Mouse (Mus musculus): ENCODE data around the gene Cdsn. TPM values are rescaled to one million over a fixed set of nuclear protein-coding genes. Genes with fewer than 3 reads are reported as not detected.
"Not testable (repeated sequence)": the region's sequence is repeated elsewhere in the genome, so short reads cannot be mapped to it uniquely, and the experiment has no call there.

Gene Cdsn
- polyA plus RNA-seq, 1 experiment from 2014 or later, result 0.08 TPM

GRCm38 (mm10) chr17:35508279-35508678, 43.6 kb upstream of the Cdsn start:
- peak; percentile 60 for DNase-seq (ENCODE audit: low spot score, missing footprints)
- H3K36me3 ChIP-seq (ENCODE audit: control insufficient read depth, insufficient read depth, low read length); H3K4me1 ChIP-seq (ENCODE audit: control insufficient read depth, insufficient read depth, low read length); H3K9ac ChIP-seq (ENCODE audit: low read length); H3K4me2 ChIP-seq; ATAC-seq (ENCODE audit: low FRiP score); H3K9me3 ChIP-seq (ENCODE audit: control insufficient read depth, low read length); H3K27ac ChIP-seq (ENCODE audit: low read depth, low read length); H3K4me3 ChIP-seq (ENCODE audit: low read depth, low read length): not testable (repeated sequence)
- WGBS, result 54% methylated on average over 5 of the region's 5 CpGs
- H3K27me3 ChIP-seq (ENCODE audit: control insufficient read depth, insufficient read depth, low read length), result peaks cover 28% of the 10 kb centered on the region

GRCm38 (mm10) chr17:35509284-35509683, 42.6 kb upstream of the Cdsn start:
- Histone ChIP-seq H3K36me3 (ENCODE audit: control insufficient read depth, insufficient read depth, low read length) (no peaks in the 10 kb centered on the region), H3K4me3 (ENCODE audit: low read depth, low read length) (no peak overlapping the region), H3K9me3 (ENCODE audit: control insufficient read depth, low read length) (no peaks in the 10 kb centered on the region), H3K27me3 (ENCODE audit: control insufficient read depth, insufficient read depth, low read length) (peaks cover 28% of the 10 kb centered on the region), H3K4me1 (ENCODE audit: control insufficient read depth, insufficient read depth, low read length) (peaks cover 4% of the 10 kb centered on the region; the same call in 1 of the 2 replicates), H3K9ac (ENCODE audit: low read length) (no peak overlapping the region), H3K4me2 (no peak overlapping the region), H3K27ac (ENCODE audit: low read depth, low read length) (no peak overlapping the region)
- 47% methylated on average over 8 of the region's 8 CpGs for WGBS
- DNase-seq (ENCODE audit: low spot score, missing footprints), result no peak
- ATAC-seq (ENCODE audit: low FRiP score), result no peak

GRCm38 (mm10) chr17:35512916-35513626, 38.9 kb upstream of the Cdsn start:
- WGBS, result 91% methylated on average over 7 of the region's 7 CpGs
- ATAC-seq (ENCODE audit: low FRiP score), result no peak
- peak; percentile 17 for DNase-seq (ENCODE audit: low spot score, missing footprints)

GRCm38 (mm10) chr17:35513886-35514285, 38.0 kb upstream of the Cdsn start:
- no peaks in the 10 kb centered on the region for H3K27me3 ChIP-seq (ENCODE audit: control insufficient read depth, insufficient read depth, low read length)
- ATAC-seq (ENCODE audit: low FRiP score) (no peak), DNase-seq (ENCODE audit: low spot score, missing footprints) (peak; percentile 97)
- no peaks in the 10 kb centered on the region for H3K36me3 ChIP-seq (ENCODE audit: control insufficient read depth, insufficient read depth, low read length)
- WGBS, result 11% methylated on average over 2 of the region's 2 CpGs
- no peak overlapping the region for H3K4me2 ChIP-seq
- H3K9ac ChIP-seq (ENCODE audit: low read length), result no peak overlapping the region
- H3K27ac ChIP-seq (ENCODE audit: low read depth, low read length), result no peak overlapping the region
- peaks cover 23% of the 10 kb centered on the region for H3K4me1 ChIP-seq (ENCODE audit: control insufficient read depth, insufficient read depth, low read length)
- no peaks in the 10 kb centered on the region for H3K9me3 ChIP-seq (ENCODE audit: control insufficient read depth, low read length)
- no peak overlapping the region for H3K4me3 ChIP-seq (ENCODE audit: low read depth, low read length)

More at GRCm38 (mm10) chr17:35512916-35513626, 38.9 kb upstream of the Cdsn start:
- Histone ChIP-seq H3K4me1 (ENCODE audit: control insufficient read depth, insufficient read depth, low read length) (peaks cover 23% of the 10 kb centered on the region), H3K27me3 (ENCODE audit: control insufficient read depth, insufficient read depth, low read length) (peaks cover under 1% of the 10 kb centered on the region; the same call in 1 of the 2 replicates), H3K36me3 (ENCODE audit: control insufficient read depth, insufficient read depth, low read length) (no peaks in the 10 kb centered on the region), H3K4me2 (no peak overlapping the region), H3K4me3 (ENCODE audit: low read depth, low read length) (no peak overlapping the region), H3K27ac (ENCODE audit: low read depth, low read length) (no peak overlapping the region), H3K9me3 (ENCODE audit: control insufficient read depth, low read length) (no peaks in the 10 kb centered on the region), H3K9ac (ENCODE audit: low read length) (no peak overlapping the region)

- Histone ChIP-seq H3K4me1 (ENCODE audit: control insufficient read depth, insufficient read depth, low read length) (peaks cover 23% of the 10 kb centered on the region), H3K4me2 (peak overlapping the region; percentile 78), H3K27ac (ENCODE audit: low read depth, low read length) (no peak overlapping the region), H3K9ac (ENCODE audit: low read length) (peak overlapping the region; percentile 45), H3K9me3 (ENCODE audit: control insufficient read depth, low read length) (no peaks in the 10 kb centered on the region), H3K27me3 (ENCODE audit: control insufficient read depth, insufficient read depth, low read length) (no peaks in the 10 kb centered on the region), H3K4me3 (ENCODE audit: low read depth, low read length) (no peak overlapping the region), H3K36me3 (ENCODE audit: control insufficient read depth, insufficient read depth, low read length) (no peaks in the 10 kb centered on the region)
- WGBS, result 52% methylated on average over 6 of the region's 6 CpGs
- ATAC-seq (ENCODE audit: low FRiP score), result no peak
- DNase-seq (ENCODE audit: low spot score, missing footprints), result peak; percentile 80
Observed at GRCm38 (mm10) chr17:35514756-35515155, 37.2 kb upstream of the Cdsn start.

GRCm38 (mm10) chr17:35515911-35516640, 35.9 kb upstream of the Cdsn start:
- DNase-seq (ENCODE audit: low spot score, missing footprints) (peak; percentile 83), ATAC-seq (ENCODE audit: low FRiP score) (peak; percentile 36; the same call in 1 of the 2 replicates)
- Histone ChIP-seq H3K9me3 (ENCODE audit: control insufficient read depth, low read length) (no peaks in the 10 kb centered on the region), H3K4me2 (peak overlapping the region; percentile 78), H3K9ac (ENCODE audit: low read length) (peak overlapping the region; percentile 65), H3K4me1 (ENCODE audit: control insufficient read depth, insufficient read depth, low read length) (peaks cover 23% of the 10 kb centered on the region), H3K36me3 (ENCODE audit: control insufficient read depth, insufficient read depth, low read length) (no peaks in the 10 kb centered on the region), H3K4me3 (ENCODE audit: low read depth, low read length) (peak overlapping the region; percentile 54), H3K27me3 (ENCODE audit: control insufficient read depth, insufficient read depth, low read length) (no peaks in the 10 kb centered on the region), H3K27ac (ENCODE audit: low read depth, low read length) (no peak overlapping the region)
- 6% methylated on average over 25 of the region's 25 CpGs for WGBS

- no peaks in the 10 kb centered on the region for H3K27me3 ChIP-seq (ENCODE audit: control insufficient read depth, insufficient read depth, low read length)
- H3K36me3 ChIP-seq (ENCODE audit: control insufficient read depth, insufficient read depth, low read length), result no peaks in the 10 kb centered on the region
- WGBS, result under 1% methylated on average over 67 of the region's 67 CpGs
- no peaks in the 10 kb centered on the region for H3K9me3 ChIP-seq (ENCODE audit: control insufficient read depth, low read length)
- peak; percentile 99 for DNase-seq (ENCODE audit: low spot score, missing footprints)
- no peak within 1 kb of the TSS for H3K27ac ChIP-seq (ENCODE audit: low read depth, low read length)
- H3K4me2 ChIP-seq, result peak within 1 kb of the TSS; percentile 78
- peak within 1 kb of the TSS; percentile 54 for H3K4me3 ChIP-seq (ENCODE audit: low read depth, low read length)
- peak; percentile 95 for ATAC-seq (ENCODE audit: low FRiP score)
- peaks cover 23% of the 10 kb centered on the region for H3K4me1 ChIP-seq (ENCODE audit: control insufficient read depth, insufficient read depth, low read length)
- H3K9ac ChIP-seq (ENCODE audit: low read length), result peak within 1 kb of the TSS; percentile 69
Observed at GRCm38 (mm10) chr17:35516652-35517500, 35.1 kb upstream of the Cdsn start, which contains the start of the genes Tcf19 and Cchcr1. Tcf19 (minus strand) TSS chr17:35516824. Cchcr1 (plus strand) TSS chr17:35517100.

- Histone ChIP-seq H3K4me1 (ENCODE audit: control insufficient read depth, insufficient read depth, low read length) (peaks cover 23% of the 10 kb centered on the region), H3K4me3 (ENCODE audit: low read depth, low read length) (peak overlapping the region; percentile 54), H3K9ac (ENCODE audit: low read length) (peak overlapping the region; percentile 69), H3K27ac (ENCODE audit: low read depth, low read length) (no peak overlapping the region), H3K4me2 (peak overlapping the region; percentile 78), H3K9me3 (ENCODE audit: control insufficient read depth, low read length) (no peaks in the 10 kb centered on the region), H3K27me3 (ENCODE audit: control insufficient read depth, insufficient read depth, low read length) (no peaks in the 10 kb centered on the region), H3K36me3 (ENCODE audit: control insufficient read depth, insufficient read depth, low read length) (0 out of 2 replicates have a peak, but pooled peaks cover 2% of the 10 kb centered on the region)
- no peak for ATAC-seq (ENCODE audit: low FRiP score)
- DNase-seq (ENCODE audit: low spot score, missing footprints), result no peak
- WGBS, result 12% methylated on average over 12 of the region's 12 CpGs
Observed at GRCm38 (mm10) chr17:35517526-35517925, 34.4 kb upstream of the Cdsn start.
